Mouse (Mus musculus) urinary bladder, postnatal 14 days (tissue): ENCODE data around the gene Bco1.

ENCODE experiments used
- DNase-seq: peaks from one replicate; pipeline ENCODE4 v3.0.0; 2021; ENCODE audit warnings: low spot score

Bco1 gene

GRCm38 (mm10) chr8:117089802-117090201 is 5.9 kb upstream of the Bco1 start:
- no peak for DNase-seq

GRCm38 (mm10) chr8:117094053-117094452 is 1.6 kb upstream of the Bco1 start:
- DNase-seq: peak; percentile 69

GRCm38 (mm10) chr8:117097051-117097563 is 1.5 kb downstream of the Bco1 start:
- DNase-seq: no peak

- no peak for DNase-seq
These were observed 2.0 kb downstream of the Bco1 start for GRCm38 (mm10) chr8:117097564-117098191.

GRCm38 (mm10) chr8:117107533-117107932 is 11.9 kb downstream of the Bco1 start:
- peak; percentile 83 for DNase-seq

- no peak for DNase-seq
These were observed 13.5 kb downstream of the Bco1 start for GRCm38 (mm10) chr8:117109018-117109711.

- DNase-seq: peak; percentile 85
These were observed 14.2 kb downstream of the Bco1 start for GRCm38 (mm10) chr8:117109801-117110390.

- peak; percentile 38 for DNase-seq
These were observed 16.0 kb downstream of the Bco1 start for GRCm38 (mm10) chr8:117111641-117112040.

GRCm38 (mm10) chr8:117112261-117112660 is 16.6 kb downstream of the Bco1 start:
- peak; percentile 52 for DNase-seq

- peak; percentile 27 for DNase-seq
These were observed 19.4 kb downstream of the Bco1 start for GRCm38 (mm10) chr8:117115094-117115493.

GRCm38 (mm10) chr8:117115676-117116446 is 20.2 kb downstream of the Bco1 start:
- DNase-seq: peak; percentile 90

- DNase-seq: no peak
These were observed 20.9 kb downstream of the Bco1 start for GRCm38 (mm10) chr8:117116534-117116933.

- DNase-seq: no peak
These were observed 22.8 kb downstream of the Bco1 start for GRCm38 (mm10) chr8:117118409-117118808.

- DNase-seq: peak; percentile 68
These were observed 25.6 kb downstream of the Bco1 start for GRCm38 (mm10) chr8:117121277-117121676.

- DNase-seq: peak; percentile 82
These were observed 28.4 kb downstream of the Bco1 start for GRCm38 (mm10) chr8:117123850-117124633.

GRCm38 (mm10) chr8:117125854-117126253 is 30.2 kb downstream of the Bco1 start:
- no peak for DNase-seq

- no peak for DNase-seq
These were observed 30.8 kb downstream of the Bco1 start for GRCm38 (mm10) chr8:117126411-117126810.

- DNase-seq: no peak
These were observed 31.4 kb downstream of the Bco1 start for GRCm38 (mm10) chr8:117127063-117127462.

- no peak for DNase-seq
These were observed 38.0 kb downstream of the Bco1 start for GRCm38 (mm10) chr8:117133702-117134101.

- no peak for DNase-seq
These were observed 40.7 kb downstream of the Bco1 start for GRCm38 (mm10) chr8:117136351-117136750.

- DNase-seq: no peak
These were observed 41.1 kb downstream of the Bco1 start for GRCm38 (mm10) chr8:117136763-117137162.
